In genomic region chr2:13088266-13088665, GRCm38 (mm10) we compare ENCODE assay signal across 26 mouse cellular contexts.
DNase-seq lines count a peak whose midpoint lies in the region; ATAC-seq lines count a peak whose summit lies in the region.
"Had no signal": no experiment of that assay in that cellular context is flagged by ENCODE, and none has a peak within 500 bp of the region (broad histone marks: within the 10 kb centered on the region; RNA-seq: fewer than 3 reads in every experiment).

No protein-coding gene starts in this region.

- peak; percentile 8 for DNase-seq in CD4-positive, CD25-positive, alpha-beta regulatory T cell, adult 2 months (ENCODE audit: low read depth, low spot score)
- DNase-seq in left cerebral cortex, adult 9 months (ENCODE audit: low spot score in 2 of 2), result peak; percentile 20 to 46
- DNase-seq in left cerebral cortex, adult 11 months (ENCODE audit: low spot score), result no peak
- peak; percentile 24 to 25 for DNase-seq in right cerebral cortex, adult 2 months (ENCODE audit: low spot score in 2 of 2)
- DNase-seq in right cerebral cortex, postnatal 14 days, result no peak
- DNase-seq in right cerebral cortex, postnatal 36 days (ENCODE audit: low spot score in 2 of 2), result peak; percentile 32 to 41
- DNase-seq: adrenal gland, postnatal 25 days; cerebellum, adult 2 months; gastrocnemius, postnatal 25 days; heart, adult 11 months; heart, postnatal 4 days; kidney, adult 9 months; kidney, postnatal 10 days; layer of hippocampus, adult 9-11 months; liver, embryonic 13.5 days; lung, adult 2 months; lung, postnatal 10 days; midbrain, embryonic 14.5 days; retina, postnatal 1 day; spleen, adult 18-20 months; thymus, adult 18-20 months; thymus, postnatal 25 days had no signal

- no peak for ATAC-seq in CD4-positive, CD25-positive, alpha-beta regulatory T cell, adult 4 months
- ATAC-seq in erythroid progenitor cell, adult 5-6 weeks (replicated peaks; ENCODE audit: low FRiP score, poor library complexity, severe bottlenecking), result no peak
- ATAC-seq: intestine, postnatal 0 days; Patski had no signal

Comparison
In these comparisons a context has a peak if more than half of its experiments do, and no peak if none do; other contexts are left out.
1. DNase-seq: peak in CD4-positive, CD25-positive, alpha-beta regulatory T cell, adult 2 months (single experiment), left cerebral cortex, adult 9 months (2 of 2), right cerebral cortex, adult 2 months (2 of 2) and right cerebral cortex, postnatal 36 days (2 of 2); none in left cerebral cortex, adult 11 months (single experiment) and right cerebral cortex, postnatal 14 days (single experiment).